Mouse (Mus musculus) hindbrain, embryonic 15.5 days (tissue): ENCODE results near the gene Rapgef1. TPM values are rescaled to one million over a fixed set of nuclear protein-coding genes. Genes with fewer than 3 reads are reported as not detected.

Source experiments
- ATAC-seq: fragments of 200-750 bp; cut with Nextera tagmentation; 2 replicates; pipeline ENCODE4 v1.8.0; 2017; ENCODE audit warnings: low read depth, moderate number of reproducible peaks, moderate TSS enrichment; ENCODE audit not compliant: low FRiP score
- H3K27ac ChIP-seq: fragments of 300-500 bp; sonication (generic); replicated peaks from 2 replicates; pipeline ENCODE4 v1.5.1; 2015; ENCODE audit warnings: mild to moderate bottlenecking, inconsistent platforms
- H3K27me3 ChIP-seq: fragments of 300-500 bp; sonication (generic); 2 replicates; pipeline ENCODE4 v1.6.1; 2015; ENCODE audit warnings: control low read depth, inconsistent platforms
- H3K36me3 ChIP-seq: fragments of 300-500 bp; sonication (generic); 2 replicates; pipeline ENCODE4 v1.6.1; 2015; ENCODE audit warnings: control low read depth, inconsistent platforms
- H3K4me1 ChIP-seq: fragments of 300-500 bp; sonication (generic); replicated peaks from 2 replicates; pipeline ENCODE4 v1.6.1; 2015; ENCODE audit warnings: control low read depth, inconsistent platforms
- H3K4me2 ChIP-seq: fragments of 300-500 bp; sonication (generic); 2 replicates; pipeline ENCODE4 v1.6.1; 2015; ENCODE audit warnings: moderate library complexity, mild to moderate bottlenecking, inconsistent platforms
- H3K4me3 ChIP-seq: fragments of 300-500 bp; sonication (generic); 2 replicates; pipeline ENCODE4 v1.5.1; 2015; ENCODE audit warnings: mild to moderate bottlenecking, inconsistent platforms
- H3K9ac ChIP-seq: fragments of 300-500 bp; sonication (generic); 2 replicates; pipeline ENCODE4 v1.6.1; 2015; ENCODE audit warnings: inconsistent platforms
- H3K9me3 ChIP-seq: fragments of 300-500 bp; sonication (generic); 2 replicates; pipeline ENCODE4 v1.6.1; 2016; ENCODE audit warnings: control low read depth, inconsistent platforms
- WGBS: fragments of 180-500 bp; shearing (Covaris S2); methylation state at CpG from one replicate; pipeline ENCODE4 v1.1.7; 2015; 5-methylcytosine and 5-hydroxymethylcytosine counted together
- polyA plus RNA-seq: library from polyadenylated mRNA; unstranded; fragments of >200 nt; fragmentation: Nextera tagmentation; extraction: Ambion mirVana; gene quantifications from 2 replicates; pipeline ENCODE4 v1.2.1, GENCODE M21; 2015

The Rapgef1 gene
- polyA plus RNA-seq, 1 experiment from 2014 or later, result 23.4 TPM

- H3K27me3 ChIP-seq, result no peaks in the 10 kb centered on the region
- H3K9ac ChIP-seq, result no peak overlapping the region
- no peaks in the 10 kb centered on the region for H3K36me3 ChIP-seq
- H3K4me2 ChIP-seq, result no peak overlapping the region
- no peak overlapping the region for H3K27ac ChIP-seq
- WGBS, result 47% methylated on average over 5 of the region's 5 CpGs
- H3K4me1 ChIP-seq, result peaks cover 22% of the 10 kb centered on the region
- no peaks in the 10 kb centered on the region for H3K9me3 ChIP-seq
- no peak for ATAC-seq
- H3K4me3 ChIP-seq, result no peak overlapping the region
Observed at GRCm38 (mm10) chr2:29634541-29634940, 15.0 kb downstream of the Rapgef1 start.

GRCm38 (mm10) chr2:29635966-29636507 is 16.5 kb downstream of the Rapgef1 start:
- H3K9ac ChIP-seq, result no peak overlapping the region
- no peak overlapping the region for H3K4me2 ChIP-seq
- no peaks in the 10 kb centered on the region for H3K36me3 ChIP-seq
- WGBS, result 86% methylated on average over 5 of the region's 5 CpGs
- H3K27me3 ChIP-seq, result no peaks in the 10 kb centered on the region
- H3K9me3 ChIP-seq, result no peaks in the 10 kb centered on the region
- peaks cover 26% of the 10 kb centered on the region for H3K4me1 ChIP-seq
- no peak overlapping the region for H3K27ac ChIP-seq
- H3K4me3 ChIP-seq, result no peak overlapping the region
- no peak for ATAC-seq

GRCm38 (mm10) chr2:29637528-29637927 is 18.0 kb downstream of the Rapgef1 start:
- ATAC-seq, result no peak
- no peaks in the 10 kb centered on the region for H3K36me3 ChIP-seq
- H3K4me3 ChIP-seq, result no peak overlapping the region
- H3K27me3 ChIP-seq, result no peaks in the 10 kb centered on the region
- H3K27ac ChIP-seq, result no peak overlapping the region
- no peak overlapping the region for H3K4me2 ChIP-seq
- peaks cover 29% of the 10 kb centered on the region for H3K4me1 ChIP-seq
- H3K9ac ChIP-seq, result no peak overlapping the region
- no peaks in the 10 kb centered on the region for H3K9me3 ChIP-seq

- ATAC-seq, result no peak
- 65% methylated on average over 1 of the region's 1 CpGs for WGBS
- Histone ChIP-seq H3K4me3 (no peak overlapping the region), H3K36me3 (no peaks in the 10 kb centered on the region), H3K9ac (no peak overlapping the region), H3K4me1 (peaks cover 11% of the 10 kb centered on the region), H3K27me3 (no peaks in the 10 kb centered on the region), H3K27ac (no peak overlapping the region), H3K4me2 (no peak overlapping the region), H3K9me3 (no peaks in the 10 kb centered on the region)
Observed at GRCm38 (mm10) chr2:29639377-29639776, 19.9 kb downstream of the Rapgef1 start.

GRCm38 (mm10) chr2:29639953-29640743 is 20.6 kb downstream of the Rapgef1 start:
- no peak overlapping the region for H3K9ac ChIP-seq
- H3K4me3 ChIP-seq, result no peak overlapping the region
- H3K9me3 ChIP-seq, result no peaks in the 10 kb centered on the region
- H3K4me2 ChIP-seq, result no peak overlapping the region
- H3K36me3 ChIP-seq, result no peaks in the 10 kb centered on the region
- 89% methylated on average over 5 of the region's 5 CpGs for WGBS
- H3K27me3 ChIP-seq, result no peaks in the 10 kb centered on the region
- no peak overlapping the region for H3K27ac ChIP-seq
- peaks cover 7% of the 10 kb centered on the region; the same call in 1 of the 2 replicates for H3K4me1 ChIP-seq
- no peak for ATAC-seq

- H3K4me3 ChIP-seq, result no peak overlapping the region
- no peaks in the 10 kb centered on the region for H3K27me3 ChIP-seq
- no peak overlapping the region for H3K27ac ChIP-seq
- WGBS, result 87% methylated on average over 3 of the region's 3 CpGs
- no peak for ATAC-seq
- no peaks in the 10 kb centered on the region for H3K9me3 ChIP-seq
- H3K4me1 ChIP-seq, result peaks cover 11% of the 10 kb centered on the region
- no peak overlapping the region for H3K9ac ChIP-seq
- H3K4me2 ChIP-seq, result no peak overlapping the region
- H3K36me3 ChIP-seq, result no peaks in the 10 kb centered on the region
Observed at GRCm38 (mm10) chr2:29641707-29642106, 22.2 kb downstream of the Rapgef1 start.

- ATAC-seq, result no peak
- no peaks in the 10 kb centered on the region for H3K36me3 ChIP-seq
- no peak overlapping the region for H3K9ac ChIP-seq
- no peaks in the 10 kb centered on the region for H3K9me3 ChIP-seq
- H3K27me3 ChIP-seq, result no peaks in the 10 kb centered on the region
- 61% methylated on average over 4 of the region's 4 CpGs for WGBS
- H3K4me1 ChIP-seq, result peaks cover 18% of the 10 kb centered on the region
- H3K4me2 ChIP-seq, result no peak overlapping the region
- H3K27ac ChIP-seq, result no peak overlapping the region
- H3K4me3 ChIP-seq, result no peak overlapping the region
Observed at GRCm38 (mm10) chr2:29643418-29643817, 23.9 kb downstream of the Rapgef1 start.

- no peaks in the 10 kb centered on the region for H3K36me3 ChIP-seq
- ATAC-seq, result no peak
- no peaks in the 10 kb centered on the region for H3K9me3 ChIP-seq
- no peaks in the 10 kb centered on the region for H3K27me3 ChIP-seq
- H3K4me1 ChIP-seq, result peaks cover 14% of the 10 kb centered on the region
- no peak overlapping the region for H3K27ac ChIP-seq
- no peak overlapping the region for H3K4me2 ChIP-seq
- no peak overlapping the region for H3K9ac ChIP-seq
- no peak overlapping the region for H3K4me3 ChIP-seq
- WGBS, result 77% methylated on average over 4 of the region's 4 CpGs
Observed at GRCm38 (mm10) chr2:29645071-29645628, 25.6 kb downstream of the Rapgef1 start.

- WGBS, result 76% methylated on average over 3 of the region's 3 CpGs
- no peak overlapping the region for H3K4me2 ChIP-seq
- ATAC-seq, result no peak
- H3K27me3 ChIP-seq, result no peaks in the 10 kb centered on the region
- peaks cover 12% of the 10 kb centered on the region for H3K4me1 ChIP-seq
- H3K4me3 ChIP-seq, result no peak overlapping the region
- no peaks in the 10 kb centered on the region for H3K36me3 ChIP-seq
- no peak overlapping the region for H3K27ac ChIP-seq
- no peak overlapping the region for H3K9ac ChIP-seq
- H3K9me3 ChIP-seq, result no peaks in the 10 kb centered on the region
Observed at GRCm38 (mm10) chr2:29646613-29647012, 27.1 kb downstream of the Rapgef1 start.

- Histone ChIP-seq H3K4me2 (no peak overlapping the region), H3K4me1 (peaks cover 14% of the 10 kb centered on the region), H3K9ac (no peak overlapping the region), H3K36me3 (no peaks in the 10 kb centered on the region), H3K27me3 (no peaks in the 10 kb centered on the region), H3K4me3 (no peak overlapping the region), H3K9me3 (no peaks in the 10 kb centered on the region), H3K27ac (no peak overlapping the region)
- ATAC-seq, result no peak
- 83% methylated on average over 4 of the region's 4 CpGs for WGBS
Observed at GRCm38 (mm10) chr2:29647162-29647561, 27.6 kb downstream of the Rapgef1 start.

GRCm38 (mm10) chr2:29647808-29648207 is 28.3 kb downstream of the Rapgef1 start:
- no peak for ATAC-seq
- Histone ChIP-seq H3K9ac (no peak overlapping the region), H3K9me3 (no peaks in the 10 kb centered on the region), H3K4me1 (peaks cover 14% of the 10 kb centered on the region), H3K27ac (no peak overlapping the region), H3K36me3 (no peaks in the 10 kb centered on the region), H3K4me2 (no peak overlapping the region), H3K27me3 (no peaks in the 10 kb centered on the region), H3K4me3 (no peak overlapping the region)
- 76% methylated on average over 7 of the region's 7 CpGs for WGBS

GRCm38 (mm10) chr2:29648956-29649794 is 29.7 kb downstream of the Rapgef1 start:
- no peaks in the 10 kb centered on the region for H3K36me3 ChIP-seq
- H3K9me3 ChIP-seq, result no peaks in the 10 kb centered on the region
- no peak overlapping the region for H3K9ac ChIP-seq
- 0 out of 2 replicates have a peak overlapping the region, but pooled peaks have one; percentile 15 for H3K27ac ChIP-seq
- no peak overlapping the region for H3K4me3 ChIP-seq
- WGBS, result 86% methylated on average over 6 of the region's 6 CpGs
- H3K27me3 ChIP-seq, result no peaks in the 10 kb centered on the region
- ATAC-seq, result no peak
- no peak overlapping the region for H3K4me2 ChIP-seq
- H3K4me1 ChIP-seq, result peaks cover 14% of the 10 kb centered on the region
